Mouse (Mus musculus) hindbrain, postnatal 0 days (tissue): ENCODE data around the gene Ptprg. TPM values are rescaled to one million over a fixed set of nuclear protein-coding genes. Genes with fewer than 3 reads are reported as not detected.

ENCODE experiments used
- ATAC-seq: fragments of 200-750 bp; cut with Nextera tagmentation; 2 replicates; pipeline ENCODE4 v1.8.0; 2017; ENCODE audit warnings: mild to moderate bottlenecking, moderate TSS enrichment, moderate library complexity
- DNase-seq: peaks from one replicate; pipeline ENCODE4 v3.0.0-alpha.2; 2015; ENCODE audit warnings: low spot score
- H3K27ac ChIP-seq: fragments of 300-500 bp; sonication (generic); 2 replicates; pipeline ENCODE4 v1.5.1; 2014; ENCODE audit warnings: mild to moderate bottlenecking
- H3K27me3 ChIP-seq: fragments of 300-500 bp; sonication (generic); 2 replicates; pipeline ENCODE4 v1.6.1; 2014; ENCODE audit warnings: low read length, mixed read lengths; ENCODE audit not compliant: insufficient read depth
- H3K36me3 ChIP-seq: fragments of 300-500 bp; sonication (generic); 2 replicates; pipeline ENCODE4 v1.6.1; 2014; ENCODE audit warnings: low read length, mixed read lengths; ENCODE audit not compliant: insufficient read depth
- H3K4me1 ChIP-seq: fragments of 300-500 bp; sonication (generic); 2 replicates; pipeline ENCODE4 v1.6.1; 2014; ENCODE audit warnings: antibody characterized with exemption, low read length, mixed read lengths; ENCODE audit not compliant: insufficient read depth
- H3K4me2 ChIP-seq: fragments of 300-500 bp; sonication (generic); 2 replicates; pipeline ENCODE4 v1.6.1; 2014; ENCODE audit warnings: low read depth, mild to moderate bottlenecking, low read length, moderate library complexity, mixed read lengths
- H3K4me3 ChIP-seq: fragments of 300-500 bp; sonication (generic); 2 replicates; pipeline ENCODE4 v1.5.1; 2014; ENCODE audit warnings: low read length
- H3K9ac ChIP-seq: fragments of 300-500 bp; sonication (generic); replicated peaks from 2 replicates; pipeline ENCODE4 v1.6.1; 2014; ENCODE audit warnings: mild to moderate bottlenecking, low read length, moderate library complexity, mixed read lengths
- H3K9me3 ChIP-seq: fragments of 300-500 bp; sonication (generic); 2 replicates; pipeline ENCODE4 v1.6.1; 2016; ENCODE audit warnings: low read length, mixed read lengths
- CTCF ChIP-seq: IDR thresholded peaks from 2 replicates; pipeline ENCODE4 v1.5.1; 2016; ENCODE audit warnings: antibody characterized with exemption, control low read depth, low read depth
- WGBS: fragments of 180-500 bp; shearing (Covaris S2); extraction: QIAGEN DNeasy Blood & Tissue Kit; methylation state at CpG from one replicate; pipeline ENCODE4 v1.1.7; 2014; 5-methylcytosine and 5-hydroxymethylcytosine counted together
- polyA plus RNA-seq: library from polyadenylated mRNA; unstranded; fragments of >200 nt; fragmentation: Nextera tagmentation; extraction: Ambion mirVana; gene quantifications from 2 replicates; pipeline ENCODE4 v1.2.1, GENCODE M21; 2015
- total RNA-seq: library from RNA; depleted of rRNA; stranded (reverse); fragments of >200 nt; gene quantifications from 2 replicates; pipeline ENCODE4 v1.2.3, GENCODE M21; 2014

Ptprg gene
- total and polyA plus RNA-seq, 2 experiments from 2014 or later: 33.0 to 101 TPM

GRCm38 (mm10) chr14:11563656-11564055 lies 10.3 kb downstream of the Ptprg start:
- Histone ChIP-seq H3K27me3 (no peaks in the 10 kb centered on the region), H3K4me1 (no peaks in the 10 kb centered on the region), H3K27ac (no peak overlapping the region), H3K4me3 (no peak overlapping the region), H3K36me3 (no peaks in the 10 kb centered on the region), H3K9me3 (no peaks in the 10 kb centered on the region), H3K4me2 (no peak overlapping the region), H3K9ac (no peak overlapping the region)
- ATAC-seq (no peak), DNase-seq (no peak)
- WGBS: 91% methylated on average over 5 of the region's 5 CpGs
- no peak for TF ChIP-seq CTCF

GRCm38 (mm10) chr14:11564456-11564855 lies 11.1 kb downstream of the Ptprg start:
- no peak for DNase-seq
- no peak overlapping the region for H3K9ac ChIP-seq
- no peak overlapping the region for H3K27ac ChIP-seq
- no peaks in the 10 kb centered on the region for H3K27me3 ChIP-seq
- ATAC-seq: no peak
- H3K4me1 ChIP-seq: no peaks in the 10 kb centered on the region
- H3K9me3 ChIP-seq: no peaks in the 10 kb centered on the region
- 92% methylated on average over 3 of the region's 3 CpGs for WGBS
- TF ChIP-seq CTCF: no peak
- no peaks in the 10 kb centered on the region for H3K36me3 ChIP-seq
- no peak overlapping the region for H3K4me2 ChIP-seq
- no peak overlapping the region for H3K4me3 ChIP-seq

GRCm38 (mm10) chr14:11565283-11565682 lies 12.0 kb downstream of the Ptprg start:
- Histone ChIP-seq H3K4me2 (no peak overlapping the region), H3K27me3 (no peaks in the 10 kb centered on the region), H3K27ac (no peak overlapping the region), H3K36me3 (no peaks in the 10 kb centered on the region), H3K9ac (no peak overlapping the region), H3K4me3 (no peak overlapping the region), H3K9me3 (no peaks in the 10 kb centered on the region), H3K4me1 (no peaks in the 10 kb centered on the region)
- no peak for DNase-seq
- ATAC-seq: no peak
- 97% methylated on average over 3 of the region's 3 CpGs for WGBS
- TF ChIP-seq CTCF: peak; percentile 41

- Histone ChIP-seq H3K9me3 (no peaks in the 10 kb centered on the region), H3K27ac (no peak overlapping the region), H3K9ac (no peak overlapping the region), H3K4me3 (no peak overlapping the region), H3K27me3 (no peaks in the 10 kb centered on the region), H3K36me3 (no peaks in the 10 kb centered on the region), H3K4me2 (no peak overlapping the region), H3K4me1 (no peaks in the 10 kb centered on the region)
- WGBS: 77% methylated on average over 2 of the region's 2 CpGs
- DNase-seq (no peak), ATAC-seq (no peak)
- TF ChIP-seq CTCF: no peak
Observed at GRCm38 (mm10) chr14:11569734-11570133, 16.4 kb downstream of the Ptprg start.

GRCm38 (mm10) chr14:11571766-11572394 lies 18.5 kb downstream of the Ptprg start:
- DNase-seq: no peak
- Histone ChIP-seq H3K36me3 (no peaks in the 10 kb centered on the region), H3K9ac (no peak overlapping the region), H3K4me2 (no peak overlapping the region), H3K9me3 (no peaks in the 10 kb centered on the region), H3K4me3 (no peak overlapping the region), H3K27me3 (no peaks in the 10 kb centered on the region), H3K4me1 (peaks cover 4% of the 10 kb centered on the region; the same call in 1 of the 2 replicates), H3K27ac (no peak overlapping the region)
- no peak for TF ChIP-seq CTCF
- WGBS: 77% methylated on average over 11 of the region's 11 CpGs
- no peak for ATAC-seq

GRCm38 (mm10) chr14:11572395-11572784 lies 19.1 kb downstream of the Ptprg start:
- Histone ChIP-seq H3K4me2 (no peak overlapping the region), H3K4me1 (peaks cover 8% of the 10 kb centered on the region; the same call in 1 of the 2 replicates), H3K36me3 (no peaks in the 10 kb centered on the region), H3K9me3 (no peaks in the 10 kb centered on the region), H3K27ac (no peak overlapping the region), H3K9ac (no peak overlapping the region), H3K27me3 (no peaks in the 10 kb centered on the region), H3K4me3 (no peak overlapping the region)
- TF ChIP-seq CTCF: no peak
- WGBS: 88% methylated on average over 2 of the region's 2 CpGs
- DNase-seq (no peak), ATAC-seq (no peak)

- DNase-seq: no peak
Observed at GRCm38 (mm10) chr14:11573710-11574109, 20.4 kb downstream of the Ptprg start.

More at GRCm38 (mm10) chr14:11573710-11574109, 20.4 kb downstream of the Ptprg start:
- ATAC-seq: no peak
- WGBS: 74% methylated on average over 5 of the region's 5 CpGs
- Histone ChIP-seq H3K9me3 (no peaks in the 10 kb centered on the region), H3K9ac (no peak overlapping the region), H3K4me2 (no peak overlapping the region), H3K4me3 (no peak overlapping the region), H3K27ac (no peak overlapping the region), H3K27me3 (no peaks in the 10 kb centered on the region), H3K4me1 (peaks cover 14% of the 10 kb centered on the region; the same call in 1 of the 2 replicates), H3K36me3 (no peaks in the 10 kb centered on the region)
- no peak for TF ChIP-seq CTCF
